Mouse (Mus musculus): ENCODE data around the gene L3mbtl2. TPM values are rescaled to one million over a fixed set of nuclear protein-coding genes. Genes with fewer than 3 reads are reported as not detected.

Gene L3mbtl2
- polyA plus RNA-seq, 1 experiment: 20.0 TPM

GRCm38 (mm10) chr15:81718336-81719138 is 54.8 kb downstream of the L3mbtl2 start:
- Histone ChIP-seq H3K4me3 (no peak overlapping the region), H3ac (ENCODE audit: control insufficient read depth, insufficient read length) (no peak overlapping the region), H3K36me3 (ENCODE audit: control insufficient read depth, insufficient read depth) (peaks cover 74% of the 10 kb centered on the region), H3K4me2 (ENCODE audit: low read depth) (no peak overlapping the region), H3K79me2 (ENCODE audit: control insufficient read depth, insufficient read depth) (peaks cover 8% of the 10 kb centered on the region), H3K27me3 (ENCODE audit: control insufficient read depth, insufficient read depth, insufficient read length) (no peaks in the 10 kb centered on the region)
- TF ChIP-seq E2F4 (IDR thresholded peaks at IDR 0.05; ENCODE audit: insufficient read depth): no peak
- peak; percentile 72 for TF ChIP-seq POLR2AphosphoS2 (IDR thresholded peaks at IDR 0.05; ENCODE audit: insufficient read length, low read depth)

GRCm38 (mm10) chr15:81719139-81719531 is 55.4 kb downstream of the L3mbtl2 start:
- no peak overlapping the region for H3K4me2 ChIP-seq (ENCODE audit: low read depth)
- H3K27me3 ChIP-seq (ENCODE audit: control insufficient read depth, insufficient read depth, insufficient read length): no peaks in the 10 kb centered on the region
- H3ac ChIP-seq (ENCODE audit: control insufficient read depth, insufficient read length): no peak overlapping the region
- no peak for TF ChIP-seq POLR2AphosphoS2 (IDR thresholded peaks at IDR 0.05; ENCODE audit: insufficient read length, low read depth)
- no peak for TF ChIP-seq USF1 (IDR thresholded peaks at IDR 0.05; ENCODE audit: low read depth)
- no peak for TF ChIP-seq E2F4 (IDR thresholded peaks at IDR 0.05; ENCODE audit: insufficient read depth)
- no peak for TF ChIP-seq MAX (IDR thresholded peaks at IDR 0.05; ENCODE audit: low read depth)
- no peak for TF ChIP-seq TCF3 (IDR thresholded peaks at IDR 0.05; ENCODE audit: insufficient read length, low read depth)
- TF ChIP-seq CEBPB (IDR thresholded peaks at IDR 0.05; ENCODE audit: insufficient read depth, poor library complexity, severe bottlenecking): no peak
- no peak for TF ChIP-seq SRF (IDR thresholded peaks at IDR 0.05; ENCODE audit: control insufficient read depth, insufficient read length, low read depth)
- no peak for TF ChIP-seq MYOD1 (IDR thresholded peaks at IDR 0.05; ENCODE audit: control insufficient read depth in 1 of 3, insufficient read length in 2 of 3, low read depth in 2 of 3)
- no peak for TF ChIP-seq MYOG (IDR thresholded peaks at IDR 0.05; ENCODE audit: control insufficient read depth in 1 of 3, insufficient read depth in 1 of 3, insufficient read length in 2 of 3, low read depth in 2 of 3)
- TF ChIP-seq TCF12 (IDR thresholded peaks at IDR 0.05; ENCODE audit: insufficient read depth, poor library complexity, severe bottlenecking): no peak
- no peak for TF ChIP-seq POLR2A (IDR thresholded peaks at IDR 0.05; ENCODE audit: insufficient read length, low read depth)
- TF ChIP-seq REST (IDR thresholded peaks at IDR 0.05; ENCODE audit: insufficient read depth, insufficient read length): no peak
- H3K36me3 ChIP-seq (ENCODE audit: control insufficient read depth, insufficient read depth): peaks cover 75% of the 10 kb centered on the region
- H3K4me3 ChIP-seq: no peak overlapping the region
- peaks cover 14% of the 10 kb centered on the region for H3K79me2 ChIP-seq (ENCODE audit: control insufficient read depth, insufficient read depth)

- H3K4me2 ChIP-seq (ENCODE audit: low read depth): no peak overlapping the region
- H3K79me2 ChIP-seq (ENCODE audit: control insufficient read depth, insufficient read depth): peaks cover 46% of the 10 kb centered on the region
- H3K36me3 ChIP-seq (ENCODE audit: control insufficient read depth, insufficient read depth): peaks cover 54% of the 10 kb centered on the region
- no peak overlapping the region for H3K4me3 ChIP-seq
- no peak for TF ChIP-seq REST (IDR thresholded peaks at IDR 0.05; ENCODE audit: insufficient read depth, insufficient read length)
- no peak overlapping the region for H3ac ChIP-seq (ENCODE audit: control insufficient read depth, insufficient read length)
- no peaks in the 10 kb centered on the region for H3K27me3 ChIP-seq (ENCODE audit: control insufficient read depth, insufficient read depth, insufficient read length)
Observed at GRCm38 (mm10) chr15:81722361-81722760, 58.7 kb downstream of the L3mbtl2 start.

GRCm38 (mm10) chr15:81723653-81724052 is 60.0 kb downstream of the L3mbtl2 start:
- Histone ChIP-seq H3K79me2 (ENCODE audit: control insufficient read depth, insufficient read depth) (peaks cover 59% of the 10 kb centered on the region), H3K36me3 (ENCODE audit: control insufficient read depth, insufficient read depth) (peaks cover 48% of the 10 kb centered on the region), H3K27me3 (ENCODE audit: control insufficient read depth, insufficient read depth, insufficient read length) (no peaks in the 10 kb centered on the region), H3ac (ENCODE audit: control insufficient read depth, insufficient read length) (no peak overlapping the region), H3K4me3 (no peak overlapping the region), H3K4me2 (ENCODE audit: low read depth) (no peak overlapping the region)
- no peak for TF ChIP-seq MYOD1 (IDR thresholded peaks at IDR 0.05; ENCODE audit: control insufficient read depth in 1 of 3, insufficient read length in 2 of 3, low read depth in 2 of 3)
- no peak for TF ChIP-seq CEBPB (IDR thresholded peaks at IDR 0.05; ENCODE audit: insufficient read depth, poor library complexity, severe bottlenecking)
- no peak for TF ChIP-seq REST (IDR thresholded peaks at IDR 0.05; ENCODE audit: insufficient read depth, insufficient read length)
- no peak for TF ChIP-seq MYOG (IDR thresholded peaks at IDR 0.05; ENCODE audit: control insufficient read depth in 1 of 3, insufficient read depth in 1 of 3, insufficient read length in 2 of 3, low read depth in 2 of 3)
- no peak for TF ChIP-seq TCF12 (IDR thresholded peaks at IDR 0.05; ENCODE audit: insufficient read depth, poor library complexity, severe bottlenecking)
- no peak for TF ChIP-seq SRF (IDR thresholded peaks at IDR 0.05; ENCODE audit: control insufficient read depth, insufficient read length, low read depth)
- TF ChIP-seq POLR2AphosphoS2 (IDR thresholded peaks at IDR 0.05; ENCODE audit: insufficient read length, low read depth): no peak
- no peak for TF ChIP-seq E2F4 (IDR thresholded peaks at IDR 0.05; ENCODE audit: insufficient read depth)
- no peak for TF ChIP-seq MAX (IDR thresholded peaks at IDR 0.05; ENCODE audit: low read depth)
- TF ChIP-seq POLR2A (IDR thresholded peaks at IDR 0.05; ENCODE audit: insufficient read length, low read depth): no peak
- no peak for TF ChIP-seq TCF3 (IDR thresholded peaks at IDR 0.05; ENCODE audit: insufficient read length, low read depth)
- TF ChIP-seq USF1 (IDR thresholded peaks at IDR 0.05; ENCODE audit: low read depth): no peak

GRCm38 (mm10) chr15:81725965-81726364 is 62.3 kb downstream of the L3mbtl2 start:
- Histone ChIP-seq H3K27me3 (ENCODE audit: control insufficient read depth, insufficient read depth, insufficient read length) (no peaks in the 10 kb centered on the region), H3ac (ENCODE audit: control insufficient read depth, insufficient read length) (no peak overlapping the region), H3K36me3 (ENCODE audit: control insufficient read depth, insufficient read depth) (peaks cover 34% of the 10 kb centered on the region), H3K4me3 (no peak overlapping the region), H3K4me2 (ENCODE audit: low read depth) (no peak overlapping the region), H3K79me2 (ENCODE audit: control insufficient read depth, insufficient read depth) (peaks cover 69% of the 10 kb centered on the region)
- TF ChIP-seq MYOG (IDR thresholded peaks at IDR 0.05; ENCODE audit: control insufficient read depth in 1 of 3, insufficient read depth in 1 of 3, insufficient read length in 2 of 3, low read depth in 2 of 3): no peak
- TF ChIP-seq POLR2AphosphoS2 (IDR thresholded peaks at IDR 0.05; ENCODE audit: insufficient read length, low read depth): peak; percentile 45
- TF ChIP-seq POLR2A (IDR thresholded peaks at IDR 0.05; ENCODE audit: insufficient read length, low read depth): peak; percentile 21
- no peak for TF ChIP-seq CEBPB (IDR thresholded peaks at IDR 0.05; ENCODE audit: insufficient read depth, poor library complexity, severe bottlenecking)

Data from myocyte (in vitro differentiated cells).